Mouse (Mus musculus) bone marrow, adult 2 months (tissue): ENCODE data around the gene Ptov1.

Experiments
- CTCF ChIP-seq: fragments of 200-500 bp; IDR thresholded peaks from 2 replicates; pipeline ENCODE4 v1.5.1; 2011; ENCODE audit warnings: low read length, control low read depth; ENCODE audit not compliant: control insufficient read depth, insufficient read depth
- POLR2A ChIP-seq: fragments of 200-500 bp; IDR thresholded peaks from 2 replicates; pipeline ENCODE4 v1.6.1; 2011; ENCODE audit warnings: low read depth, mild to moderate bottlenecking, control low read depth, low read length, borderline replicate concordance; ENCODE audit not compliant: control insufficient read depth

- TF ChIP-seq CTCF (no peak), POLR2A (0 out of 2 replicates have a peak, but pooled peaks have one; percentile 4)
Observed at GRCm38 (mm10) chr7:44900632-44901031, 31.0 kb upstream of the Ptov1 start.
